Mouse (Mus musculus): ENCODE results near the gene Igfbp2. TPM values are rescaled to one million over a fixed set of nuclear protein-coding genes. Genes with fewer than 3 reads are reported as not detected.

The Igfbp2 gene
- polyA plus RNA-seq, 1 experiment from 2014 or later = 85.0 TPM

GRCm38 (mm10) chr1:72873511-72874286 lies 49.4 kb downstream of the Igfbp2 start:
- no peak for ATAC-seq (ENCODE audit: extremely low read depth, insufficient number of reproducible peaks, low FRiP score, low TSS enrichment)
- Histone ChIP-seq H3K4me2 (peak overlapping the region; percentile 95), H3K36me3 (peaks cover 1% of the 10 kb centered on the region; the same call in 1 of the 2 replicates), H3K27me3 (replicated peaks) (peaks cover 5% of the 10 kb centered on the region; the same call in 1 of the 2 replicates), H3K4me3 (peak overlapping the region; percentile 75), H3K4me1 (peaks cover 63% of the 10 kb centered on the region), H3K9ac (peak overlapping the region; percentile 91), H3K27ac (replicated peaks) (peak overlapping the region; percentile 95), H3K9me3 (no peaks in the 10 kb centered on the region)
- WGBS = under 1% methylated on average over 43 of the region's 43 CpGs

DNA sequence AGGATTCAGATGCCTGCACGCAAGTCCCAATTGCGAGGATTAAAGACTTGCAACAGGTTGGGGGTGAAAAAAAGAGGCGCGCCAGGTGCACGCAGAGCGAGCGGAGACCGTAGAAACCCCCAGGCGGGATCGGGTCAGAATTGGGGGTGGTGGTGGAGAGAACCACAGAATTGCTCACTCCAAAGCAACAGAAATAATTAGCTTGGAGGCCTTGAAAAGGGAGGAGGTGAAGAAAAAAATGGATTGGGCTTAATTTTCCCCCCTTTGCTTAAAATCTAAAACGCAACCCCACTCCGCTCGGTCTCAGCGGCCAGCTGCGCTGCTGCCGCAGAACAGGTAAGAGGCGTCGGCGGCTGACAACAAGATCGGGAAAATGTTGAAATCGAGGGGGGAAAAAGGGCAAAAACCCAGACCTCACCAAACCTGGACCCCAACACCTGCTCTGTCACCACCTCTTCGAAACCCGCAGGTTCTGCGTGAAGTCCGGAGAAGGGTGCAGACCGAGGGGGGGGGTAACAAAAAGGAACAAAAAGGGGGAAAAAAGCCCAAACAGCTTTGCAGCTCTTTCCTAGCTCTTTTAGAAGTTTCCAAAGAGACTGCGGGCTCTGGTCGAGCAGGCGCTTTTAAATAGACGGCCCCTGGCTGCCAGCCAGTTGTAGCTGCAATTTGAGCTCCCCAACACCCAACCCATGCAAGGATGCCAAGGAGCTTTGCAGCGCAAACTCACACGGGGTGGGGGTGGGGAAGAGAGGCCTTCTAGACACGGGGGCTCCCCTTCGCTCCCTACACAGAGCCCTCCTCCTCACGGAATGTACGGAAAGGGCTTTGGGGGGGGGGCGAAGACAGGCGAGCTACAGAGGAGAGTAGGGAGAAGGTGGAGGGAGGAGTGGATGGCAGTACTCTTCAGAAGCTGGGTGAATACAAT lies 50.2 kb downstream of the Igfbp2 start, which contains the start of gene Igfbp5:
Igfbp5 (minus strand) TSS at position 598 of the 925 bp plus-strand sequence.
- Histone ChIP-seq H3K27me3 (replicated peaks) (peaks cover 5% of the 10 kb centered on the region; the same call in 1 of the 2 replicates), H3K27ac (replicated peaks) (peak within 1 kb of the TSS; percentile 95), H3K9ac (peak within 1 kb of the TSS; percentile 91), H3K9me3 (no peaks in the 10 kb centered on the region), H3K4me2 (peak within 1 kb of the TSS; percentile 95), H3K36me3 (no peaks in the 10 kb centered on the region), H3K4me1 (peaks cover 57% of the 10 kb centered on the region), H3K4me3 (peak within 1 kb of the TSS; percentile 75)
- WGBS = under 1% methylated on average over 38 of the region's 38 CpGs
- peak; percentile 49; the same call in 1 of the 2 replicates for ATAC-seq (ENCODE audit: extremely low read depth, insufficient number of reproducible peaks, low FRiP score, low TSS enrichment)

GRCm38 (mm10) chr1:72875708-72876107 lies 51.4 kb downstream of the Igfbp2 start:
- H3K36me3 ChIP-seq = no peaks in the 10 kb centered on the region
- H3K27me3 ChIP-seq (replicated peaks) = peaks cover 5% of the 10 kb centered on the region; the same call in 1 of the 2 replicates
- H3K9ac ChIP-seq = no peak overlapping the region; the same call in 1 of the 2 replicates
- H3K4me1 ChIP-seq = peaks cover 45% of the 10 kb centered on the region
- H3K4me2 ChIP-seq = peak overlapping the region; percentile 95
- H3K27ac ChIP-seq (replicated peaks) = no peak overlapping the region
- ATAC-seq (ENCODE audit: extremely low read depth, insufficient number of reproducible peaks, low FRiP score, low TSS enrichment) = no peak
- 14% methylated on average over 3 of the region's 3 CpGs for WGBS
- H3K9me3 ChIP-seq = no peaks in the 10 kb centered on the region
- no peak overlapping the region for H3K4me3 ChIP-seq

DNA sequence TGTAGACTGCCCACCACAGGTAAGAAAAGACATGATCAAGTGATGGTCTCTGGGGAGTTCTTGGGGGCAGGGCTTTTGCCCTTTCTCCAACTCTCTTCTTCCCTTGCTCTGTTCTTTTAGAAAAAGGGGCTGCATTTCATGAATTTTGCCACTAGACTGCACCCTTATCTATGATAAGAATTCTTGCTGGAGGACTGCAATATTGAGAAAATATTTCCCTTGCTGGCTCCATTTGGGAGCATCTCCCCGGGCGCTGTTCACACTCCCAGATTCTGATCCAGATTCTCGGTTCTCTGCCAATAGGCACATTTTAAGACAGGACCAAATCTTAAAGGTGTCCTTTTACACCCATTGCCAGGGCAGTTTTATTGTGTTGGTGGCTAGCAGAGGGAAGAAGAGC lies 51.8 kb downstream of the Igfbp2 start:
- peaks cover 5% of the 10 kb centered on the region; the same call in 1 of the 2 replicates for H3K27me3 ChIP-seq (replicated peaks)
- ATAC-seq (ENCODE audit: extremely low read depth, insufficient number of reproducible peaks, low FRiP score, low TSS enrichment) = no peak
- peaks cover 42% of the 10 kb centered on the region for H3K4me1 ChIP-seq
- no peak overlapping the region for H3K4me3 ChIP-seq
- no peaks in the 10 kb centered on the region for H3K9me3 ChIP-seq
- WGBS = 52% methylated on average over 3 of the region's 3 CpGs
- no peak overlapping the region for H3K27ac ChIP-seq (replicated peaks)
- no peaks in the 10 kb centered on the region for H3K36me3 ChIP-seq
- peak overlapping the region; percentile 95 for H3K4me2 ChIP-seq
- no peak overlapping the region for H3K9ac ChIP-seq

DNA sequence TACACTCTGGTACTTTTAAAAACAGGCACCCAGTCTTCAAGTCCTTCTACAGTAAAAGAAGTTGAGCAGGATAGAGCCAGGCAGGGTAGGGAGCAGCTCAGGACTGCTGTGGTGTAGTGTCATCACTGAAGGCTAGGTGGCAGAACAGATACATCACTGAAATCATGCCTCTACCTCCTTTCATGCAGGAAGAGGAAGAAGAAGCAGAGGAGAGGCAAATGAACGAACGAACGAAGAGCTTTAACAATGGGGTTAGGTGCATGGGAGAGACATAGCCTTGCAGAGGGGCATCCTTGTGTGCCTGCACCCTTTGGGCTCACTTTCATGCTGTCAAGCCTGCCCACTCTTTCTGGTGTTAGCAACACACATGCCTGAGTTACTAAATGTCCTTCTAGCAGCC lies 53.6 kb downstream of the Igfbp2 start:
- Histone ChIP-seq H3K4me3 (peak overlapping the region; percentile 29), H3K4me2 (peak overlapping the region; percentile 61)

GRCm38 (mm10) chr1:72878473-72879318 lies 54.4 kb downstream of the Igfbp2 start:
- Histone ChIP-seq H3K4me3 (peak overlapping the region; percentile 29), H3K27ac (replicated peaks) (no peak overlapping the region), H3K4me1 (peaks cover 32% of the 10 kb centered on the region), H3K36me3 (no peaks in the 10 kb centered on the region), H3K9me3 (no peaks in the 10 kb centered on the region), H3K27me3 (replicated peaks) (peaks cover 5% of the 10 kb centered on the region; the same call in 1 of the 2 replicates), H3K9ac (peak overlapping the region; percentile 66), H3K4me2 (peak overlapping the region; percentile 61)
- WGBS = 50% methylated on average over 25 of the region's 25 CpGs
- ATAC-seq (ENCODE audit: extremely low read depth, insufficient number of reproducible peaks, low FRiP score, low TSS enrichment) = no peak

More for the DNA sequence above, 53.6 kb downstream of the Igfbp2 start:
- Histone ChIP-seq H3K27me3 (replicated peaks) (peaks cover 5% of the 10 kb centered on the region; the same call in 1 of the 2 replicates), H3K9me3 (no peaks in the 10 kb centered on the region), H3K4me1 (peaks cover 32% of the 10 kb centered on the region), H3K36me3 (no peaks in the 10 kb centered on the region), H3K9ac (peak overlapping the region; percentile 66), H3K27ac (replicated peaks) (no peak overlapping the region)
- 0% methylated on average over 3 of the region's 3 CpGs for WGBS
- ATAC-seq (ENCODE audit: extremely low read depth, insufficient number of reproducible peaks, low FRiP score, low TSS enrichment) = no peak

DNA sequence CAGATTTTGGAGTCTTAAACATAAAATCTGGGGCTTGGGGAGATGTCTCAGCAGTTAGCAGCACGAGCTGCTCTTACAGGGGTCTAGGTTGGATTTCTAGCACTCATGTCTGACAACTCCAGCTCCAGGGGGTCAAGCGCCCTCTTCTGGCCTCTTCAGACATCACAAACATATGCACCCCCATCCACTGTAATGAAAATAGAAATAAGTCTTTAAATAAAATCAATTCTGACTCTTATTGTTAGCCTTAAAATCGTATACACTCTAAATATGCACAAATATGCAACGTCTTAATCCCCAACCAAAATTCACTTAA lies 55.0 kb downstream of the Igfbp2 start:
- H3K36me3 ChIP-seq = no peaks in the 10 kb centered on the region
- H3K4me3 ChIP-seq = no peak overlapping the region
- no peak overlapping the region for H3K9ac ChIP-seq
- H3K27ac ChIP-seq (replicated peaks) = no peak overlapping the region
- WGBS = 51% methylated on average over 4 of the region's 4 CpGs
- H3K4me2 ChIP-seq = no peak overlapping the region
- no peaks in the 10 kb centered on the region for H3K9me3 ChIP-seq
- ATAC-seq (ENCODE audit: extremely low read depth, insufficient number of reproducible peaks, low FRiP score, low TSS enrichment) = no peak
- peaks cover 5% of the 10 kb centered on the region; the same call in 1 of the 2 replicates for H3K27me3 ChIP-seq (replicated peaks)
- H3K4me1 ChIP-seq = peaks cover 32% of the 10 kb centered on the region

DNA sequence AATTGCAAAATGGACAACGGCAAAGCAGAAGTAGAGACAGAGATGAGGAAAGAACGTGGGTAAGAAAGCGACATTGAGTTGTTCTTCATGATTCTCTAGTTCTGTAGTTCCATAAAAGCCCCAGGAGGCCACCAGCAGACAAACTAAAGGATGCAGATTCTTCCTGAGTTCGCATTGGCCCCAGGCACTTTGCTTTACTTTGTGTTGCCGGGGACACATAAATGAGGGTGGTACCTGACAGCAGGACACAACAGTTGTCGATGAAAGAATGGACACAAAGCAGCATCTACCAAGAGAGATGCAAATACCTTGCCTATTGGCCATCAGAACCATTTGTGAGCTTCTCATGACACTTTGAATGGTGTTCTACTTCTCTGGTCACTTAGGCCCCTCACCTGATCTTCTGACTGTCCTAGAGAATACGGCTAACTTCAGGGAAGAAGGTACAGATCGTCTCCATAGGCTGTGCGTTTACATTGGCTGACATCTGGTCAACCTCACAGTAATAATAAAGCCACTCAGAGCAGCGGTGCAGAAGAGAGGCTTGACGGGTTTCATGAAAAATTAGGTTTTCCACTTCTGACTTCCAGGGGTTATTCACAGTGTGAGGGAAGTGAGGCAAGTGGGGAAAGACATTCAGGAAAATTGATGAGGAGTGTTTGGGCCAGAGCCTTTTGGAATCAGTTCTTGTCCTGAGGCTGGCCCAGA lies 61.0 kb downstream of the Igfbp2 start:
- ATAC-seq (ENCODE audit: extremely low read depth, insufficient number of reproducible peaks, low FRiP score, low TSS enrichment) = no peak
- H3K4me2 ChIP-seq = no peak overlapping the region
- H3K36me3 ChIP-seq = no peaks in the 10 kb centered on the region
- no peak overlapping the region for H3K9ac ChIP-seq
- H3K27ac ChIP-seq (replicated peaks) = no peak overlapping the region
- H3K9me3 ChIP-seq = no peaks in the 10 kb centered on the region
- H3K27me3 ChIP-seq (replicated peaks) = no peaks in the 10 kb centered on the region
- 77% methylated on average over 11 of the region's 11 CpGs for WGBS
- no peak overlapping the region for H3K4me3 ChIP-seq
- H3K4me1 ChIP-seq = peaks cover 6% of the 10 kb centered on the region

DNA sequence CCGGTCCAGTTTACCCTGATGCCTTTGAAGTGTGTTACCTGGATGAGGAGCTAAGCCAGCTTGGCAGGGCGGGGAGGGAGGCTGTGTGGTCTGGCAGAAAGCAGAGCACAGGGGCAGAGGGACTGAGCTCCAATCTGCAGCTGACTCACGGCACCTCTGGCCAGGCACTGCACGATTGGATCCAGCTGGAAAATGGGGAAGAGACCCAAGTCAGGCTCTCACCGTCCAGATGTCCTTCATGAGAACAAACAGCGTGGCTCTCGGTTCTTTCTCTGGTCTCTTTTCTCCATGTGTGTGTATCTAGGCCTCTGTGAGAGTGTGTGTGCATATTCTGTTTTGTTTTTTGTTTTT lies 61.5 kb downstream of the Igfbp2 start:
- Histone ChIP-seq H3K4me1 (peaks cover 6% of the 10 kb centered on the region), H3K27ac (replicated peaks) (no peak overlapping the region; the same call in 1 of the 2 replicates), H3K9me3 (no peaks in the 10 kb centered on the region), H3K27me3 (replicated peaks) (no peaks in the 10 kb centered on the region), H3K36me3 (no peaks in the 10 kb centered on the region), H3K9ac (no peak overlapping the region), H3K4me2 (no peak overlapping the region), H3K4me3 (no peak overlapping the region)
- WGBS = 68% methylated on average over 7 of the region's 7 CpGs
- no peak for ATAC-seq (ENCODE audit: extremely low read depth, insufficient number of reproducible peaks, low FRiP score, low TSS enrichment)

DNA sequence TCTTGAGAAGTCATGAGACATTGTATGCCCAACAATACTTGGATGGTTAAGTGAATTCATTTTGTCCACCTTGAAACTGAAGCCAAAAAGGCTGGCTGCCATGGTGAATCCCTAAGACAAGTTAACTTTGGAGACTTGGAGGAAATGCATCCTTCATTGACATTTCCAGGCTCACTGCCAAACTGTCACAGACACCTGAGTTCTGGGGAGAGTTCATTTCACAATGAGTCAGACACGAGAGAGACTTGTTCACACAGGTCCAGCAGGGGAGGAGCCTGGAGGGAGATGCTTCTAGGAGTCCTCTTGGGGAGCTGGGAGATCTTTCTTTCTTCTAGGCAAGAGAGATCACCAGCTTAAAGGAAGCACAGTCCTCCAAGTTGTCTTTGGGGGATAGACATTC lies 63.6 kb downstream of the Igfbp2 start:
- no peaks in the 10 kb centered on the region for H3K36me3 ChIP-seq
- 11% methylated on average over 1 of the region's 1 CpGs for WGBS
- no peak for ATAC-seq (ENCODE audit: extremely low read depth, insufficient number of reproducible peaks, low FRiP score, low TSS enrichment)
- no peaks in the 10 kb centered on the region for H3K9me3 ChIP-seq
- no peak overlapping the region for H3K4me2 ChIP-seq
- no peak overlapping the region for H3K27ac ChIP-seq (replicated peaks)
- H3K4me1 ChIP-seq = peaks cover 14% of the 10 kb centered on the region
- no peak overlapping the region for H3K4me3 ChIP-seq
- no peak overlapping the region for H3K9ac ChIP-seq
- H3K27me3 ChIP-seq (replicated peaks) = no peaks in the 10 kb centered on the region

Data from heart, embryonic 13.5 days (tissue).